Mouse (Mus musculus) thymus, adult 2 months (tissue): ENCODE measurements at regions not wholly inside any gene's neighbourhood (a gene's known extent, or its start where the extent isn't known, plus 50 kb on each side); places are given as distances from the start of the nearest gene placed in this dataset.

Experiments used
- DNase-seq: peaks from one replicate; pipeline ENCODE4 v3.0.0; 2021
- H3K27ac ChIP-seq: fragments of 200-500 bp; 2 replicates; pipeline ENCODE4 v1.5.1; 2012; ENCODE audit warnings: low read length, control low read depth; ENCODE audit not compliant: control insufficient read depth, insufficient read depth
- H3K27me3 ChIP-seq: fragments of 200-500 bp; 2 replicates; pipeline ENCODE4 v1.6.1; 2012; ENCODE audit warnings: mild to moderate bottlenecking, low read length, moderate library complexity, mixed read lengths; ENCODE audit not compliant: control insufficient read depth, insufficient read depth
- H3K36me3 ChIP-seq: fragments of 200-500 bp; 2 replicates; pipeline ENCODE4 v1.6.1; 2012; ENCODE audit warnings: mild to moderate bottlenecking, low read length, moderate library complexity; ENCODE audit not compliant: control insufficient read depth, insufficient read depth
- H3K4me1 ChIP-seq: fragments of 200-500 bp; replicated peaks from 2 replicates; pipeline ENCODE4 v1.6.1; 2012; ENCODE audit warnings: low read length; ENCODE audit not compliant: control insufficient read depth, insufficient read depth
- H3K4me3 ChIP-seq: fragments of 200-500 bp; 2 replicates; pipeline ENCODE4 v1.5.1; 2012; ENCODE audit warnings: mild to moderate bottlenecking, low read length, control low read depth, moderate library complexity; ENCODE audit not compliant: control insufficient read depth, insufficient read depth
- CTCF ChIP-seq: fragments of 200-500 bp; IDR thresholded peaks from 2 replicates; pipeline ENCODE4 v1.5.1; 2012; ENCODE audit warnings: mild to moderate bottlenecking, control low read depth, low read length, moderate library complexity, borderline replicate concordance; ENCODE audit not compliant: control insufficient read depth, poor library complexity, insufficient read depth; ENCODE audit errors: extremely low read depth
- POLR2A ChIP-seq: fragments of 200-500 bp; IDR thresholded peaks from 2 replicates; pipeline ENCODE4 v1.6.1; 2012; ENCODE audit warnings: mild to moderate bottlenecking, low read length, control low read depth, moderate library complexity; ENCODE audit not compliant: control insufficient read depth, poor library complexity, insufficient read depth; ENCODE audit errors: extremely low read depth
- WGBS: fragments of 180-500 bp; shearing (Covaris S2); methylation state at CpG from one replicate; pipeline ENCODE4 v1.1.7; 2018; 5-methylcytosine and 5-hydroxymethylcytosine counted together

DNA sequence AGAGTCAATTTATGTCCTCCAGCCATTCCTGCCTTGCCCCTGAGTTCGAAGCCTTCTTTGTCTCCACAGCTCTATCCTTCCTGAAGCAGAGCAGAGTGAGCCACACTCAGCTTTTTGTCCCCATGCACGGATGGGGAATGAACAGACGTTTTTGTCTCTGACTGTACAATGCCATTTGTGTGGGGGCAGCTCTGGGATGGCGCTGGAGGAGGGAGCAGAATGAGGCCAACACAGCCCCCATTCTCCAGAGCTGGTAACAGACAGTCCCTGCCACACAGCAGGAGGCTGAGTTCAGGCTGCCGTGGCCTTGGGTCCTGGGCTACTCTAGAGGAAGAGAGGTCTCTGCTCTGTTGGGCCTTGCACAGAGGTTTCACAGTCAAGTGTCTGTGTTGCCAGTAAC lies 327.4 kb downstream of the H2al1j start:
- H3K27me3 ChIP-seq = no peaks in the 10 kb centered on the region
- H3K27ac ChIP-seq = no peak overlapping the region
- H3K4me3 ChIP-seq = no peak overlapping the region
- WGBS = 94% methylated on average over 5 of the region's 5 CpGs
- H3K4me1 ChIP-seq = peaks cover 13% of the 10 kb centered on the region
- H3K36me3 ChIP-seq = no peaks in the 10 kb centered on the region
- TF ChIP-seq POLR2A = no peak
- no peak for TF ChIP-seq CTCF
- no peak for DNase-seq

DNA sequence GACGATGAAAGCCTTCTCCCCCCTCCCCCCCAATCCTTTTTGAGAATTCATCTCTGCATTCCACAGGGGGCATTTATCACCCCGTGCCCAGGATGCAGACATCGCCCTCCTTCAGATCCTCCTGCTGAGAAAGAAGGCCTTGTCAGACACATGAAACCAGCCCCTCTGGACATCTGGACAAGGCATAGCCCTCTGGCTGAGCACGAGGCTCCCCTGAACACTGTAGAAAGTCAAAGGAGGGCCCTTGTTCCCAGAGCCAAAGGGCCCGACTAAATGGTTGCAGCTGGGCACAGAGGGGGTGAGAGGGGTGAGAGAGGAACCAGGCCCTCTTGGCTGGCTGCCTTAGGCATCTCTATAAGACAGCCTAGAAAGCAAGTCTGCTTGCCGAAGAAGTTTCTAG lies 327.8 kb downstream of the H2al1j start:
- no peak for DNase-seq
- Histone ChIP-seq H3K27me3 (no peaks in the 10 kb centered on the region), H3K4me1 (peaks cover 12% of the 10 kb centered on the region; the same call in 1 of the 2 replicates), H3K4me3 (no peak overlapping the region), H3K36me3 (no peaks in the 10 kb centered on the region), H3K27ac (no peak overlapping the region)
- TF ChIP-seq POLR2A (no peak), CTCF (no peak)
- WGBS = 70% methylated on average over 6 of the region's 6 CpGs

DNA sequence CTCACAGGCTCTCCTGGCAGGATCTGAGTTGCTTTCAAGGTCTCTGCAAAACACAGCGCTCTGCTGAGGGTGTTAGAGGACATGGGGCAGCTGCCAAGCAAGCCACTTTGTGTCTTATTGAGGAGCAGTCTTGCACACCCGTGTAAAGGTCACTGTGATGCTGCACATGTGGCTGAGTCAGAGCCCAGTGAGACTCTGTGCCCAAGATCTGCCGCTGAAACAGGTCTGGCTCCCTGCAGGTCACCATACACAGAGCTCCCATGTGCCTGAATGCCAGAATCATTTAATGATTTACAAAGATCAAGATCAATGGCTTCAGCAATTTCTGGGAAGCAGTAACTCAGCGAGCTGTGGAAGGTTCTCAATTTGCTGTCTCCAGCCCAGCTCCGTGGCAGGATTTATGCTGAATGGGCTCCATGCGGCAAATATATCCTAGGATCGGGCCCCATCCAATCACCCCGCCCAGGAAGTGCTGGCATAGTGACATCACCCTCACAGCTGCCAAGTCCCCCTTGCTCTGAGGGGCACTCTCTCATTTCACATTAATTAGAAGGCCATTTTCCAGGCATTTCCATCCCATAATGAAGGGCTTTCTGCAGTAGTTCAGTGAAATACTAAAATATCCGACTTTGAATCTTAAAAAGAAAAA lies 330.1 kb downstream of the H2al1j start:
- no peak for DNase-seq
- H3K36me3 ChIP-seq = no peaks in the 10 kb centered on the region

DNA sequence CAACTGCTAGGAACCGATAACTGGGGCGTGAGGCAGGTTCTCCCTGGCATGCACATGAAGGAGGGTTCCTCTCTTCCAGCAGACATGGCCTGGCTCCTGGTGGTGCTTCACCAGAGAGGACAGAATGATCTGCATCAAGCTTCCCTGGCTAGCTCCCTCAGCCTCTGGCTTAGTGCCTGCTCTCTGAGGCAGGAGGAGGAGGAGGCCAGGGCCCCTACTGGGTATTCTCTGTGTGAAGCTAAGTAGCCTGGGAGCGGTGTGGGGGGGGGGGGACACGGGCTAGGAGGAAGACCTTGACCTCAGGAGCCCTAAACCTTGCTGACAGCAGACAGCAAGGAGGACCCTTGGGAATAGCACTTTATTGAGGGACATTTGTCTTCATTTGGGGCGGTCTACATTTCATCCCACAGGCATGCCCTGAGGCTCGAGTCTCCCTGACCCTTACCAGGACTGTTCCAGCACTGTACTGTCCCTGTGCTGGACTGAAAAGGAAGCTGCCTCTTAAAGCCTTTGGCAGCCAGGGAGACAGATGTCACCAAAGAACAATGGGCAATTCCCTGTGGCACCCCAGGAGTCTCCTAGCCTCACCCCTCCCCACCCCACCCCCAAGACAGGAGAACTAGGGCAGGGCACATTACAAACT lies 335.7 kb downstream of the H2al1j start:
- peaks cover 18% of the 10 kb centered on the region for H3K4me1 ChIP-seq
- no peak overlapping the region for H3K4me3 ChIP-seq
- H3K27ac ChIP-seq = no peak overlapping the region
- no peaks in the 10 kb centered on the region for H3K36me3 ChIP-seq
- DNase-seq = no peak
- TF ChIP-seq CTCF (no peak), POLR2A (no peak)
- no peaks in the 10 kb centered on the region for H3K27me3 ChIP-seq
- 84% methylated on average over 6 of the region's 6 CpGs for WGBS

More for the DNA sequence above, 330.1 kb downstream of the H2al1j start:
- Histone ChIP-seq H3K4me1 (peaks cover 12% of the 10 kb centered on the region; the same call in 1 of the 2 replicates), H3K27ac (no peak overlapping the region), H3K4me3 (no peak overlapping the region), H3K27me3 (no peaks in the 10 kb centered on the region)
- WGBS = 86% methylated on average over 9 of the region's 9 CpGs
- no peak for TF ChIP-seq POLR2A
- TF ChIP-seq CTCF = no peak

DNA sequence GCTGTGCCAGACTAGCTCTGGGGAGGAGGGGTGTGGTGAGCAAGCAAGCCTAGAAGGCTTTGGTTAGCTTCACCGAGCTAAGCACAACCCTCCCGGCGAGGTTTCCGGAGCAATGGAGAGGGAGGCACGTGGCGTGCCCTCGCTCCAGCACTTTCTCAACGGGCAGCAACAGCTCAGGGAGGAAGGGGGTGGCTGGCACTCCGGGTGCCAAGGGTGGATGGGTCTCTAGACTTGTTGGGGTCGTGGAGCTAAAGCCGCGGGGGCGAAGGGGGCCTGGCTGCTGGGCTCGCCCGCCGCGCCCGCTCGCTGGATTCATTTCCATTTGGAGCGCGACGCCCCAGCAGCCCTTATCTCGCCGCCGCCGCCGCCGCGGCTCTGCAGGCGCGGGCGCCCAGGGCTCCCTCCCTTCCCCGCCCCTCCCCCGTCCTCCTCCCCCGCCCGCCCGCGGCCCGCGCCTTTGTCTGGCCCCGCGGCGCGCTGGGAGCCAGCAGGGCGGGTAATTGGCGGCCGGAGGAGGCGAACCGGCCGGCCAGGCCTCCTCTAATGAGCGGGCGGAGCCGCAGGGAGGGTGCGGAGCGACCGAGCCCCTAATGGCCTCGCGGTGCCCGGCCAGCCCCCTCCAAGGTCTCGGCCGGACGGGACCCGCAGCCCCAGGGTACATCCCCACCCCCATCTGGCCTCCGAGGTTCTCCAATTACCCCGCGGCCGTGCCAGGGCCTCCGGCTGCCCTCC lies 336.9 kb downstream of the H2al1j start:
- no peaks in the 10 kb centered on the region for H3K36me3 ChIP-seq
- no peak overlapping the region for H3K27ac ChIP-seq
- H3K27me3 ChIP-seq = no peaks in the 10 kb centered on the region
- peak; percentile 63 for DNase-seq
- peak overlapping the region; percentile 79 for H3K4me3 ChIP-seq
- TF ChIP-seq POLR2A (no peak), CTCF (no peak)
- peaks cover 18% of the 10 kb centered on the region for H3K4me1 ChIP-seq
- WGBS = 3% methylated on average over 25 of the region's 68 CpGs

DNA sequence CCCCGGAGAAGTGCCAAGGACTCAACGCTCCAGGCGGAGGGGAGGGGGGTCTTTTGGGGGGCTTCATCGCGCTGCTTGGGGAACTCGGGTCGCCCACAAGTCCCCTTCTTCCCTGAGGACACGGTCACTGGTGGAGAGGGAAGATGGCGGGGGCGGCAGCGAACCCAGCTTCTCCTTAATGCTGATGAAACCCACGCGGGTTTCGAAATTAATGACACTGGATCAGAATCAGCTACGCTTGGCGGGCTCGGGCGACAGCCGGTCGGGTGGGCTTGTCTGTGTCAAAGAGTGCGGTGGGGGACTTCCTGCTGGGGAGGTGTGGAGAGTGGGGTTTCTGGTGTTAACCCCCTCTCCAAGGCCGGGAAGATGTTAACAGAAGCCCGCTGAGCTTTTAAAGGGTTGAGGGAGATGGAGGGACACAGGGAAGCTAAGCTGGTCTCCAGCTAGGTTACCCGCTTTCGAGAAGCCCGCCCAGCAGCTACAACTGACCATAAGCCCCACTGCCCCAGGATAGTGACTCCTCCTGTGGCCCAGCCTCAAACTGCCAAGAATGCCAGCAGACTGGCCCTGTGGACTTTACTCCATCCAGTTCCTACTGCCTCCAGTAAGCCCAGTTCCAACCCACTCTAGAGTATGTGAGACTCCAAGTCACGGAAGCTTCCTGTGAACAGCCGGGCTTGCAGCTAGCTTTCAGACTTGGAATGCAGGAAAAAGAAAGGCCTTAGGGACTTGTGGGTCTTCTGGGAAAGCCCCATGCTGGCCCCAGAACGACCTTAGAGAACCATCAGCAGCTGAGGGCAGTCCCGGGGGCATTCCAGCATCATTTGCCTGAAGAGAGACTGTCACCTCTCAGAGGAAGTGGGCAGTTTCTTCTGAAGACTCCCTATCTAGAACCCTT lies 337.7 kb downstream of the H2al1j start:
- no peaks in the 10 kb centered on the region for H3K27me3 ChIP-seq
- TF ChIP-seq CTCF (no peak), POLR2A (no peak)
- DNase-seq = peak; percentile 10
- H3K4me3 ChIP-seq = peak overlapping the region; percentile 79
- no peaks in the 10 kb centered on the region for H3K36me3 ChIP-seq
- H3K27ac ChIP-seq = no peak overlapping the region
- peaks cover 18% of the 10 kb centered on the region for H3K4me1 ChIP-seq
- WGBS = 9% methylated on average over 30 of the region's 30 CpGs
